Mouse (Mus musculus): ENCODE measurements around the gene Cntnap1. TPM values are rescaled to one million over a fixed set of nuclear protein-coding genes. Genes with fewer than 3 reads are reported as not detected.

Gene Cntnap1
- polyA plus RNA-seq, 1 experiment from 2014 or later, result 1.0 TPM

DNA sequence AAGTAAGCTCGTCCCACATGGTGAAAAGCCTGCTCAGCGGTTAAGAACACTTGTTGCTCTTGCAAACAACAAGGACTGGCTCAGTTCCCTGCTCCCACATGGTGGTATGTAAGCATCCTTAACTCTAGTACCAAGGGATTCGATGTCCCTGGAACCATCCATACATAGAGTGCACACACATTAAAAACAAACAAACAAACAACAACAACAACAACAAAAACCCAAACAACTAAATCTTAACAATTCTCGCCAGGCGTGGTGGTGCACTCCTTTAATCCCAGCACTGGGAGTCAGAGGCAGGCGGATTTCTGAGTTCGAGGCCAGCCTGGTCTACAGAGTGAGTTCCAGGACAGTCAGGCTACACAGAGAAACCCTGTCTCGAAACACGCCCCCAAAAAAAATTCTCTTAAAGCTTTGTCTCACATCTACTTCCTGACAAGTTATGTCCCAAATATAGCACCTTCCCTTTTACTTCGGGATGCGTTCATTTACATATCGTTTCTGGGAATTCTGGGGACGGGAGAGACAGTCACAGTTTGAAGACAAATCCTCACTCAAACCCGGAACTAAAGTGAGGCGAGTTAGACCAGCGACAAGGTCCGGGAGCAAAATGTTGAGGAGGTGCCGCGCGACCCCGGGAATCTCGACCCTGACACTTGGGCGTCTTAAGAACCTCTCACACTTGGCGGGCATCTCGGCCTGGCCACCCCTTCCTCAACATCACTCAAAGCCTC lies 55.2 kb downstream of the Cntnap1 start:
- Histone ChIP-seq H3K27ac (ENCODE audit: low read depth) (peak overlapping the region; percentile 82), H3K27me3 (ENCODE audit: insufficient read depth, low read length) (no peaks in the 10 kb centered on the region), H3K4me2 (peak overlapping the region; percentile 70), H3K4me3 (ENCODE audit: low read depth, low read length) (peak overlapping the region; percentile 81), H3K9me3 (ENCODE audit: low read depth, low read length) (no peaks in the 10 kb centered on the region), H3K4me1 (ENCODE audit: insufficient read depth) (peaks cover 10% of the 10 kb centered on the region), H3K9ac (peak overlapping the region; percentile 77), H3K36me3 (ENCODE audit: insufficient read depth) (no peaks in the 10 kb centered on the region)
- 16% methylated on average over 25 of the region's 25 CpGs for WGBS
- ATAC-seq (ENCODE audit: insufficient read depth) (no peak), DNase-seq (no peak)
- no peak for TF ChIP-seq CTCF (IDR thresholded peaks at IDR 0.05; ENCODE audit: low read depth)

DNA sequence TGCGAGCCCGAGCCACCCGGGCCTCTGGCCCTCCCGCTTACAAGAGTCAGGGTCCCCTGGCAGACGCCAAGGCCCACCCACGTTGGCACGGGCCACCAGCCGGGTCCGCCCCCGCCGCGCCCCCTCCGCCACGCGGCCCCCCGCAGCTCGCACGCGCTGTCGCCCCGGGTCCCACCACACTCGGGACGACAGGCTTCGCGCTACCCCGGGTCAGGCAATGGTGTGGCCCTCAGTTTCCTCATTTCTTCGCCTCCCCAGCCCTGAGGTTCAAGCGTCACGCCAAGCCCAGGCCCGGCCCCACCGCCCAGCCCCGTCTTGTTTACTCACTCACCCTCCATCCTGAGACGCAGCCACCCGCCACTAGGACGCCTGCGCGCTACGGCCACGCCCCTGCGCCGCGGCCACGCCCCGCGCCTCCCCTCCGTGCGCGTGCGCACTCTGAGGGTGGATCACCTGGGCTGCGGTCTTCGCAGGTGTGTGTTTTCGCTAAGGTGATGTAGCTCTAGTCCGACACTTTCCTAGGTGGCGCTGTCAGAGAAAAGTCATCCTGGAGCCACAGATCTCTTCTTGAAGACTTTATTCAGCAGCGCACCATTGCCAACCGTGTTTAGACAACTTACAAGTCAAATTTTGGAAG lies 55.9 kb downstream of the Cntnap1 start, which contains the start of gene Ezh1:
Ezh1 (minus strand) TSS at position 399 of the 637 bp plus-strand sequence.
- ATAC-seq (ENCODE audit: insufficient read depth), result peak; percentile 92
- H3K27me3 ChIP-seq (ENCODE audit: insufficient read depth, low read length), result no peaks in the 10 kb centered on the region
- peak within 1 kb of the TSS; percentile 77 for H3K9ac ChIP-seq
- peaks cover 16% of the 10 kb centered on the region for H3K4me1 ChIP-seq (ENCODE audit: insufficient read depth)
- H3K36me3 ChIP-seq (ENCODE audit: insufficient read depth), result no peaks in the 10 kb centered on the region
- H3K27ac ChIP-seq (ENCODE audit: low read depth), result peak within 1 kb of the TSS; percentile 82
- peak; percentile 48 for TF ChIP-seq CTCF (IDR thresholded peaks at IDR 0.05; ENCODE audit: low read depth)
- no peaks in the 10 kb centered on the region for H3K9me3 ChIP-seq (ENCODE audit: low read depth, low read length)
- WGBS, result under 1% methylated on average over 56 of the region's 56 CpGs
- H3K4me2 ChIP-seq, result peak within 1 kb of the TSS; percentile 70
- H3K4me3 ChIP-seq (ENCODE audit: low read depth, low read length), result peak within 1 kb of the TSS; percentile 81
- peak; percentile 93 for DNase-seq

DNA sequence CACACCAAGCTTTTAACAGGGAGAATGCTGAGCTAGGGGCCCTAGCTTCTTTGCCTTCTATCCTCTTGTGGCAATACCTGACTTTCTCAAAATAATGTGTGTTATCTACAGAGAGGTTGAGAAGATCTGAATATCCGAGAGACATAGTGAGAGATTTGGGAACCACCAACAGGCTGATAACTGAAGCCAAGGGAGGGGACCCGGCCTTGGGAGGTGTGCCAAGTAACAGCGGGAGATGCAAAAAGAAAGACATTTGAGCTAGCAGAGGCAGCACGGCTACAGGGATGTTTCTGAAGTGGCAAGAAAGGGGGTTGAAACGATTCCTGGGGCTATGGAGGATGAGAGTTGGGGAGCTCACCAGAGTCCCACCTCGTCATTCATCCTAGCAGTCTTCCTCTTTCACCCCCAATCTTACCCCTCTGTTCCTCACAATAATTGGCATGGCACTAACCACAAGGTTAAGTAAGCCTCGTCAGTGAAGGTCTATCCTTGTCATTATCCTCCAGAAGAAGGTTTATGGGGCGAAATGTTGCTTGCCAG lies 59.1 kb downstream of the Cntnap1 start:
- no peaks in the 10 kb centered on the region for H3K36me3 ChIP-seq (ENCODE audit: insufficient read depth)
- H3K27ac ChIP-seq (ENCODE audit: low read depth), result peak overlapping the region; percentile 95
- no peak overlapping the region for H3K4me3 ChIP-seq (ENCODE audit: low read depth, low read length)
- H3K9me3 ChIP-seq (ENCODE audit: low read depth, low read length), result no peaks in the 10 kb centered on the region
- WGBS, result 31% methylated on average over 8 of the region's 8 CpGs
- DNase-seq, result peak; percentile 47
- H3K9ac ChIP-seq, result no peak overlapping the region
- no peak for TF ChIP-seq CTCF (IDR thresholded peaks at IDR 0.05; ENCODE audit: low read depth)
- H3K4me1 ChIP-seq (ENCODE audit: insufficient read depth), result peaks cover 21% of the 10 kb centered on the region
- no peak for ATAC-seq (ENCODE audit: insufficient read depth)
- H3K4me2 ChIP-seq, result peak overlapping the region; percentile 62
- H3K27me3 ChIP-seq (ENCODE audit: insufficient read depth, low read length), result no peaks in the 10 kb centered on the region

DNA sequence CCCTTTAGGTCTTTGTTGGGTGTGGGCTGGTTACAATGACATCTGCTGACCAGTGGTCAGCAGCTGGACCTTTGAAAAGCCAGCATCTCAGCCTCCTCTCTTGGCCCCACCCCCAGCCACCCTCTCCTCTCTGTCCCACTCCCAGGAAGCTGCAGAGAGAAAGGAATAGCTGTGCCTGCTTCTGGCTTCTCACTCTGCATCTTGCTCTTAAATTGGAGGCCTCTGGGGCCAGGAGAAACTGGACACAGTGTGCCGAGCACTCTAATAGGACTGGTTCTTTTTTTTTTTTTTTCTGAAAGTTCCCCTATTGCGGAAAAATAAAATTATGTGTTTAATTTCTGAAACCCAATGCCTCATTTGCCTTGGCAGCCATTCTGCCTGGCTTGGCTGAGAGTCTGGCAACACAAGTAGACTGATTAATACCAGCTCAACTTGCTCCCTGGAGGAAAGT lies 59.8 kb downstream of the Cntnap1 start:
- peaks cover 19% of the 10 kb centered on the region for H3K4me1 ChIP-seq (ENCODE audit: insufficient read depth)
- H3K4me3 ChIP-seq (ENCODE audit: low read depth, low read length), result no peak overlapping the region
- WGBS, result 22% methylated on average over 2 of the region's 2 CpGs
- H3K4me2 ChIP-seq, result peak overlapping the region; percentile 62
- no peaks in the 10 kb centered on the region for H3K36me3 ChIP-seq (ENCODE audit: insufficient read depth)
- ATAC-seq (ENCODE audit: insufficient read depth) (no peak), DNase-seq (peak; percentile 40)
- H3K9ac ChIP-seq, result no peak overlapping the region
- no peaks in the 10 kb centered on the region for H3K27me3 ChIP-seq (ENCODE audit: insufficient read depth, low read length)
- no peak for TF ChIP-seq CTCF (IDR thresholded peaks at IDR 0.05; ENCODE audit: low read depth)
- no peaks in the 10 kb centered on the region for H3K9me3 ChIP-seq (ENCODE audit: low read depth, low read length)
- peak overlapping the region; percentile 95 for H3K27ac ChIP-seq (ENCODE audit: low read depth)

DNA sequence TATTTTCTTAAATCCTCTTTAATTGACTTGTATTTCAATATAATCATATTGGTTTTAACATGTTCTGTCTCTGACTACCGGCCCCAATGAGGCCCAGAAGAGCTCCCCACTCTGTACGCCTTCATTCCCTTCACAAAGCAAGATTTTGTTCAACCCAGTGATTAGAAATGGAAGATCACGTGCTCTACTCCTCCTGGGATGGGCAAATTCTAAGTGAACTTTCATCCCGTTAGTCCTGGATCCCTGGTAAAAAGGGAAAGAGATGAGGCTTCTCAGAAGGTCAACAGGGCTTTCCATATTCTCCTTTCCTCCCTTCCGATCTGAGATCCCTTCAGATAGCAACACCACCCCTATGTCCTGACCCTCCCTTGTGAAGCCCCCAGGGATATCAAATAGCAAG lies 60.2 kb downstream of the Cntnap1 start:
- Histone ChIP-seq H3K27ac (ENCODE audit: low read depth) (peak overlapping the region; percentile 95), H3K9me3 (ENCODE audit: low read depth, low read length) (no peaks in the 10 kb centered on the region), H3K9ac (0 out of 2 replicates have a peak overlapping the region, but pooled peaks have one; percentile 46), H3K27me3 (ENCODE audit: insufficient read depth, low read length) (no peaks in the 10 kb centered on the region), H3K36me3 (ENCODE audit: insufficient read depth) (no peaks in the 10 kb centered on the region), H3K4me3 (ENCODE audit: low read depth, low read length) (no peak overlapping the region), H3K4me2 (peak overlapping the region; percentile 62), H3K4me1 (ENCODE audit: insufficient read depth) (peaks cover 18% of the 10 kb centered on the region)
- no peak for TF ChIP-seq CTCF (IDR thresholded peaks at IDR 0.05; ENCODE audit: low read depth)
- WGBS, result 18% methylated on average over 5 of the region's 5 CpGs
- ATAC-seq (ENCODE audit: insufficient read depth) (no peak), DNase-seq (no peak)

DNA sequence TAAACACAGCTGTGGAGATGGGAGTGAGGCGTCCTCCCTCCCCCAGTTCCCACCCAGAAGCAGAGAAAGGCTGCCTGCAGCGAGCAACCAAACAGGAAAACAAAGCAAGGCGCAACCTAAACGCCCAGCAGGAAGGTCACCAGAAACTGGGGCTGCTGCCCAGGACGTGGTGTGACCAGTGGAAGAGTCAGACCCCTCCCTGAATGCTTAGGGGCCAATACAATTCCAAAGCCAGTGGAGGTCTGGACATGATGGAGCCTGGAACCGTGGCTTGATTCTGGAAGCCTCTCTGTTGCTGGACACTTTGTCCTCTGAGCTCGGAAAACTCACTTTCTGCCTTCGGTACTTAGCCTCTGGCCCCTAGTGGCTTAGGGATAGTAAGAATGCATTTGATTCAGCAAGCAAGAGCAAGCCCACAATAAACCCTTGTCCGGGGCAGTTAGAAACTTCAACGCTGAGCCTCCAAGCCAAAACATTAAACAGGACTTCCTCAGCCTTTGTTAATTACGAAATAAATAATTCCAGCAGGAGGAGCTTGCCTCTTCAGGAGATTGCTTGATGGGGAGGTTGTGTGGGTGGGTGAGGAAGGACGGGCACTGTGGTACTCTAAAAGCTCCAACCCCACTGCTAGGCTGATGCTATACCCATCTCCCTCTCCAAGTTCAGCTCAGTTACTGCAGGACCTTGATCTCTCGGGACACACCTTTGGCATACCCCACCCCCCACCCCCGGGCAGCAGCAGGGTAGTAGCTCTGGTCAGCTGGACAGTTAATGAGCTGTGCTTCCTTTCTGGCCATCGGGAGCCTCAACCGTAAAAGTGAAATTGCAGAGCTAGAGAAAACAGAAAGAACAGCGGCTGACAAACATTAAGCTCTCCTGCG lies 60.9 kb downstream of the Cntnap1 start:
- H3K9ac ChIP-seq, result peak overlapping the region; percentile 46
- H3K27ac ChIP-seq (ENCODE audit: low read depth), result peak overlapping the region; percentile 95
- no peak for TF ChIP-seq CTCF (IDR thresholded peaks at IDR 0.05; ENCODE audit: low read depth)
- peak overlapping the region; percentile 23 for H3K4me3 ChIP-seq (ENCODE audit: low read depth, low read length)
- H3K9me3 ChIP-seq (ENCODE audit: low read depth, low read length), result no peaks in the 10 kb centered on the region
- H3K36me3 ChIP-seq (ENCODE audit: insufficient read depth), result no peaks in the 10 kb centered on the region
- peak overlapping the region; percentile 62 for H3K4me2 ChIP-seq
- peak; percentile 38 for ATAC-seq (ENCODE audit: insufficient read depth)
- H3K27me3 ChIP-seq (ENCODE audit: insufficient read depth, low read length), result no peaks in the 10 kb centered on the region
- 5% methylated on average over 18 of the region's 18 CpGs for WGBS
- peaks cover 18% of the 10 kb centered on the region for H3K4me1 ChIP-seq (ENCODE audit: insufficient read depth)
- peak; percentile 79 for DNase-seq

Measured in lung, embryonic 14.5 days (tissue).